Mouse (Mus musculus) hindbrain, embryonic 13.5 days (tissue): ENCODE measurements at regions not wholly inside any gene's neighbourhood (a gene's known extent, or its start where the extent isn't known, plus 50 kb on each side); places are given as distances from the start of the nearest gene placed in this dataset.
"Not testable (repeated sequence)": the region's sequence is repeated elsewhere in the genome, so short reads cannot be mapped to it uniquely, and the experiment has no call there.

ENCODE experiments used
- ATAC-seq: fragments of 200-750 bp; cut with Nextera tagmentation; 2 replicates; pipeline ENCODE4 v1.8.0; 2017; ENCODE audit warnings: moderate TSS enrichment; ENCODE audit not compliant: low FRiP score
- H3K27ac ChIP-seq: fragments of 300-500 bp; sonication (generic); 2 replicates; pipeline ENCODE4 v1.5.1; 2015; ENCODE audit warnings: inconsistent platforms, mild to moderate bottlenecking, moderate library complexity
- H3K27me3 ChIP-seq: fragments of 300-500 bp; sonication (generic); 2 replicates; pipeline ENCODE4 v1.6.1; 2015; ENCODE audit warnings: mild to moderate bottlenecking, inconsistent platforms
- H3K36me3 ChIP-seq: fragments of 300-500 bp; sonication (generic); 2 replicates; pipeline ENCODE4 v1.6.1; 2015; ENCODE audit warnings: mild to moderate bottlenecking, inconsistent platforms
- H3K4me1 ChIP-seq: fragments of 300-500 bp; sonication (generic); replicated peaks from 2 replicates; pipeline ENCODE4 v1.6.1; 2015; ENCODE audit warnings: inconsistent platforms
- H3K4me2 ChIP-seq: fragments of 300-500 bp; sonication (generic); 2 replicates; pipeline ENCODE4 v1.6.1; 2015; ENCODE audit warnings: inconsistent platforms, mild to moderate bottlenecking, moderate library complexity
- H3K4me3 ChIP-seq: fragments of 300-500 bp; sonication (generic); 2 replicates; pipeline ENCODE4 v1.5.1; 2015; ENCODE audit warnings: mild to moderate bottlenecking, inconsistent platforms
- H3K9ac ChIP-seq: fragments of 300-500 bp; sonication (generic); 2 replicates; pipeline ENCODE4 v1.6.1; 2015; ENCODE audit warnings: mild to moderate bottlenecking, inconsistent platforms
- H3K9me3 ChIP-seq: fragments of 300-500 bp; sonication (generic); 2 replicates; pipeline ENCODE4 v1.6.1; 2016; ENCODE audit warnings: inconsistent platforms
- WGBS: fragments of 180-500 bp; shearing (Covaris S2); methylation state at CpG from one replicate; pipeline ENCODE4 v1.1.7; 2015; 5-methylcytosine and 5-hydroxymethylcytosine counted together

DNA sequence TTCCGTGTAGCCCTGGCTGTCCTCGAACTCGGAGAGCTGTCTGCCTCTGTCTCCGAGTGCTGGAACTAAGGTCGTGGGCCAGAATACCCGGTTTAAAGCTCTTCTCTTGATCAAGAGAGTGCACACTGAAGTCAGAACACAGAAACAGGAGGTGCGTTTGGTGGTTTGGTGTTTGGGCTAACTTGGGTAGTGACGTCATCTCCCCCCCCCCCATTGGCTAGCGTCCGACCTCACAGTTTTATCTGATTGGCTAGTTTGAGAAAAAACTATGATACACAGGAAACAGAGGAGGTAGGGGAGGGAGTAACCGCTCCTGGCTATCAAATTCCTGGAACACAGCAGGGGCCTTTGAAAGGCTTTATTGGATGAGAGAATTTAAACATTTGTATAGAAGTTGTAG lies 60.2 kb upstream of the Pim1 start:
- H3K4me1 ChIP-seq, result peaks cover 17% of the 10 kb centered on the region; the same call in 1 of the 2 replicates
- H3K27ac ChIP-seq, result no peak overlapping the region
- H3K4me2 ChIP-seq, result no peak overlapping the region
- no peak for ATAC-seq
- H3K9ac ChIP-seq, result no peak overlapping the region
- H3K9me3 ChIP-seq, result no peaks in the 10 kb centered on the region
- H3K27me3 ChIP-seq, result no peaks in the 10 kb centered on the region
- H3K36me3 ChIP-seq, result no peaks in the 10 kb centered on the region
- no peak overlapping the region for H3K4me3 ChIP-seq
- 89% methylated on average over 11 of the region's 11 CpGs for WGBS

DNA sequence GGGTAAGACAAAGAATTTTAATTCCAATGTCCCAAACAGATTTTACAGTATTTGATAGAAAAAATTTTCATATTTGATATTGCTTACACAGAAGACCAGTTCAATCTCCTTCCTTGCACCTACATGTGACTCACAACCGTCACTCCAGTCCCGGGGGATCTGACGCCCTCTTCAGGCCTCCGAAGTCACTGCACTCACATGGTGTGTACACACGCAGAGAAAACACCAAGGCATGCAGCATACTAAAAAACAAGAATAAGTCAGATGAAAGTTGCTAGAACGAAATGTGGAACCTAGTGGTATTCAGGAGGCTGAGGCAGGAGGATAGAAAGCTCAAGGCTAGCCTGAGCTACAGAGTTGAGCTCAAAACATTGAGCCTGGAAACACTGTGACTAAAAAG lies 59.7 kb upstream of the Pim1 start:
- H3K4me1 ChIP-seq, result peaks cover 17% of the 10 kb centered on the region; the same call in 1 of the 2 replicates
- H3K36me3 ChIP-seq, result no peaks in the 10 kb centered on the region
- H3K4me2 ChIP-seq, result no peak overlapping the region
- no peaks in the 10 kb centered on the region for H3K27me3 ChIP-seq
- 96% methylated on average over 6 of the region's 6 CpGs for WGBS
- H3K9me3 ChIP-seq, result no peaks in the 10 kb centered on the region
- H3K27ac ChIP-seq, result no peak overlapping the region
- ATAC-seq, result no peak
- no peak overlapping the region for H3K9ac ChIP-seq
- H3K4me3 ChIP-seq, result no peak overlapping the region

DNA sequence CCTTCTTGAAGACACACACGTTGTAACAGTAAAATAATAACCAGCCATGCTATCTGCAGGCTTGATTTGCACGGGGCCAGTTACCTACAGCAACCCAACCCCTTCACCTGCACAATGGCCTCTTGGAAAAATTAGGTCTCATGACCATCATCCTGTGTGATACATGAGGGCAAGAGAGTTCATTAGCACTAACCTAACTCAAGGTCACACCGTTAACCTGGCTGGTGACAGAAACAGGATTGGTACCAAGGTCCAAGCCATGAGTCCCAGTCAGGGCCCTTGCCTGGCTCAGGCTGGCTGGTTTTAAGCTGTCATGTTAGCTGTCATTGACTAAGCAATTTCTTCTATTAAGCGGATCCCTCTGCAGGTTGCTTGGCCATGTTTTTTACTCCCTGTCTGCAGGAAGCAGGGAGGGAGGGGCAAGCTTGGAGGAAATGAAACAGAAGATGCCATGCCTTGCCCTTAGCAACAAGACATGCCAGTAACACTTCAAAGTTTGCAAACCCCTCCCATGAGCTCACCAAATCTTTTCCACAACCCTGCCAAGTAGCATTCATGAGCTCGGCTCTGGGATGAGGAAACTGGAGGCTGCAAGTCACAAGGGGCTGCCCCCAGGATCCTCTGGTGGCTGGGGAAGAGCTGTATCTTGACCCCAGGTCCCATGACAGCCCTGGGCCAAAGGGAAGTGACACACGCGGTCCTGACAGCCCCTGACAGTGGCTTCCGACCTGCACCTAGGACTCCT lies 58.8 kb upstream of the Pim1 start:
- no peak for ATAC-seq
- peaks cover 19% of the 10 kb centered on the region for H3K4me1 ChIP-seq

DNA sequence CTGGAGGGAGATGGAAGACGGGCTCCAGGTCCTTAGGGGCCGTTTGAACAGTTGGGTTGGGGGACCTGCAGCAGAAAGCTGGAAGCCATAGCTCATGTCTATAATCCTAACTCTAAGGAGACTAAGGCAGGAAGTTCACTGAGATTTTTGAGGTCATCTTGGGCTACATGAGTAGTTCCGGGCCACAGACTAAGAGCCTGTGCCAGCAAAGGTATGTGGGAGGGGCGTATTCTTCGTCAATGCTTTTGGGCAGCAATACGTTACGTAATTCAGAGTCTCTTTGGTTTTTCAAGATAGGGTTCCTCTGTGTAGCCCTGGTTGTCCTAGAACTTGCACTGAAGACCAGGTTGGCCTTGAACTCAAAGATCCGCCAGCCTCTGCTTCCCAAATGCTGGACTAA lies 57.9 kb upstream of the Pim1 start:
- ATAC-seq, result no peak
- no peaks in the 10 kb centered on the region for H3K27me3 ChIP-seq
- H3K9me3 ChIP-seq, result no peaks in the 10 kb centered on the region
- H3K9ac ChIP-seq, result no peak overlapping the region
- 95% methylated on average over 8 of the region's 8 CpGs for WGBS
- no peak overlapping the region for H3K27ac ChIP-seq
- no peak overlapping the region for H3K4me3 ChIP-seq
- H3K4me2 ChIP-seq, result no peak overlapping the region
- H3K36me3 ChIP-seq, result no peaks in the 10 kb centered on the region
- peaks cover 29% of the 10 kb centered on the region for H3K4me1 ChIP-seq

More for the DNA sequence above, 58.8 kb upstream of the Pim1 start:
- Histone ChIP-seq H3K27ac (no peak overlapping the region), H3K9ac (no peak overlapping the region), H3K9me3 (no peaks in the 10 kb centered on the region), H3K27me3 (no peaks in the 10 kb centered on the region), H3K4me2 (no peak overlapping the region), H3K4me3 (no peak overlapping the region), H3K36me3 (no peaks in the 10 kb centered on the region)
- 65% methylated on average over 8 of the region's 8 CpGs for WGBS

DNA sequence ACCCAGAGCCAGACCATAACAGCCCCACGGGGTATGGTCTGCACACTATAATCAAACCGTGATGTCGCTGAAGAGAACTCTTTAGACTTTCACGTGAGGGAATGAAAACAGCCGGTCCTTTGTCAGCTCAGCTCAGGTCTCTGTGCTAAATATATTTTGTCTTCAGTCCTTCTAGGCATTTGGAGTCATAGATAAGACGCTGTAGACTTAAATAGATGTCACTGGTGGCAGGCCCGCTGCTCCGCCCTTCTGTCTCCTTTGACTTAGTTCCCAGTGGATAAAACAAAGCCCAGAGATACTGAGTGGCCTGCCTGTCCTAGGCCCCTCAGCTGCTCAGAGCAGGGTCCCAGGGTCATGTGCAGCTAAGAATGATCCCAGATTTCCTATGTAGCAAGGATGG lies 57.2 kb upstream of the Pim1 start:
- H3K4me1 ChIP-seq, result peaks cover 32% of the 10 kb centered on the region
- no peak overlapping the region for H3K9ac ChIP-seq
- H3K27me3 ChIP-seq, result no peaks in the 10 kb centered on the region
- no peak overlapping the region for H3K27ac ChIP-seq
- no peak for ATAC-seq
- no peaks in the 10 kb centered on the region for H3K9me3 ChIP-seq
- WGBS, result 75% methylated on average over 8 of the region's 8 CpGs
- no peaks in the 10 kb centered on the region for H3K36me3 ChIP-seq
- no peak overlapping the region for H3K4me3 ChIP-seq
- no peak overlapping the region for H3K4me2 ChIP-seq

DNA sequence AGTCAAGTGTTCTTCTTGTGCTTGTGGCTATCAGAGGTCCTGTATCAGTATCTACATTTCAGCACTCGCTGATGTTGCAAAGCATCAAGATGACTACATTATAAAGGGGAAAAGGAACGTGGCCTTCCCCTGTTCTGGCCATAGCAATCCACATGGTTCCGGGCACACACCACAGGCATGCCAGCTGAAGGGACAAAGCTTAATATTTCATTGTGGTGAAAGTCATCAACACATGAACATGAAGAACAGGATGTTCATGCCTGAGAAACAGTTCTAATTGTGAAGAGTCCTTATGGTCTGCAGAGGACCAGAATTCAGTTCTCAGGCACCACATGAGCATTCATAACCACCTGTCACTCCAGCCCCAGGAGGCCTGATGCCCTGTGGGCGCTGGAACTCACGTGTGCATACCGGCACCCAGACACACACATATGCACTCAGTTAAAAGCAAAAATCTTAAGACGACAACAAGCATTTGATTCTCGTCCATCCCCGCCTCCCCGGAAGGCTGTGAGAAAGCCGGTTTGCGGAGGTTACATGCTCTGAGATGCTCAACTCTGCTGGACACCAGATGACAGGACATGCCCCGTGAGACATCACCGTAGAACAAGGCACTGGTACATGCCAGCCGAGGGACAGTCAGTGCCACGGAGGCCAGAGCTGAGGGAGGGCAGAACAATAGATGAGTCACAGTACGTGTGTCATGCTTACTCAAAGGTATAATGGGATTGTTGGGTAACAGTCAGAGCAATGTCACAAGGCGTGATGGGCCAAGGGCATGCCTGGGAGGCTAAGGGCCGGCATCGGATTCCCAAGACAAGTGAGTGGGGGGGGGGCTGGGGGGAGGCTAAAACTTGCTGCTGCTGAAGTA lies 56.2 kb upstream of the Pim1 start:
- no peak for ATAC-seq
- H3K4me1 ChIP-seq, result peaks cover 37% of the 10 kb centered on the region
- H3K36me3 ChIP-seq, result no peaks in the 10 kb centered on the region
- H3K9me3 ChIP-seq, result no peaks in the 10 kb centered on the region
- 62% methylated on average over 20 of the region's 20 CpGs for WGBS
- no peak overlapping the region for H3K4me2 ChIP-seq
- no peaks in the 10 kb centered on the region for H3K27me3 ChIP-seq
- H3K9ac ChIP-seq, result no peak overlapping the region
- no peak overlapping the region for H3K27ac ChIP-seq
- H3K4me3 ChIP-seq, result no peak overlapping the region

DNA sequence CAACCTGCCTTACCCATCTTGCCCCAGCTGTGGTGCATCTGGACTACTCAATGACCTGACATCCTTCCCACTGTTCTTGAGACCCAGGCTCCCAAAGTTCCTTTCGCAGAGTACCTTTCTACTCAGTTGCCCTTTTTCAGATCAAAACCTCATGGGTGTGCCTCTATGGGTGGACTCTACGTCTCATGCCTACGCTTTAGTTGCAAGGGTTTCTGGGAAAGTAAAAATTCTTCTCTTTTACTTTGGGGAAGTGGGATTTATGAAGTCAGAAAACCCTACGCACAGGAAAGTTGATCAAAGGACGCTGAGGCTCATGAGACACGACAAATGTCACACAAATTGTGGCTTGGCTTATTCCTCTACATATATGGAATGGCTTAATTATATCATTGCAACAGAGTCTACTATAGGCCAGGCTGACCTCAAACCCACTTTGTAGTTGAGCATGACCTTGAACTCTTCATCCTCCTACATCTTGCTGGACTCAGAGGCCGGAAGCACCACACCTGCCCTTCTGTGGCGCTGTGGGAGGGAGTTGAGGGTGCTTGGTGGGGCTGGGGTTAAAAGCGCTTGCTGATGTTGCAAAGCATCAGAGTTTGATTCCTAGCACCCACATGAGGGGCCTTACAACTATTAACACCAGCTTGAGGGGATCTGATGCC lies 55.1 kb upstream of the Pim1 start:
- no peak overlapping the region for H3K27ac ChIP-seq
- ATAC-seq, result no peak
- WGBS, result 96% methylated on average over 9 of the region's 9 CpGs
- H3K27me3 ChIP-seq, result no peaks in the 10 kb centered on the region
- H3K4me1 ChIP-seq, result peaks cover 39% of the 10 kb centered on the region
- no peak overlapping the region for H3K4me2 ChIP-seq
- H3K4me3 ChIP-seq, result no peak overlapping the region
- no peaks in the 10 kb centered on the region for H3K9me3 ChIP-seq
- H3K36me3 ChIP-seq, result no peaks in the 10 kb centered on the region
- H3K9ac ChIP-seq, result no peak overlapping the region

DNA sequence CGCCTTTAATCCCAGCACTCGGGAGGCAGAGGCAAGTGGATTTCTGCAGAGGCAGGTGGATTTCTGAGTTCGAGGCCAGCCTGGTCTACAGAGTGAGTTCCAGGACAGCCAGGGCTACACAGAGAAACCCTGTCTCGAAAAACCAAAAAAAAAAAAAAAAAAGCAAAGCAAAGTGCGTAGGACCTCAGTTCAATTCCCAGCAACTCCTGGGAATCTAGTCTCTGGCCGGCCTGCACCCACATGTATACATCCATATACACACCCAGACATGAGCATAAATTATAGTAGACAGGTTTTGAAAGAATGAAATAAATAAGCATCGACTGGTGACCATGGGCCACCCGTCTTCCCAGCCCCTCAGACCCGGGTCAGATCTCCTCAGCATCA lies 54.1 kb upstream of the Pim1 start:
- H3K9me3 ChIP-seq, H3K27me3 ChIP-seq, H3K4me3 ChIP-seq, ATAC-seq, H3K36me3 ChIP-seq: not testable (repeated sequence)
- H3K4me1 ChIP-seq, result peaks cover 40% of the 10 kb centered on the region
- H3K27ac ChIP-seq, result peak overlapping the region; percentile 91
- peak overlapping the region; percentile 64; the same call in 1 of the 2 replicates for H3K9ac ChIP-seq
- H3K4me2 ChIP-seq, result peak overlapping the region; percentile 52
- WGBS, result 66% methylated on average over 9 of the region's 9 CpGs

DNA sequence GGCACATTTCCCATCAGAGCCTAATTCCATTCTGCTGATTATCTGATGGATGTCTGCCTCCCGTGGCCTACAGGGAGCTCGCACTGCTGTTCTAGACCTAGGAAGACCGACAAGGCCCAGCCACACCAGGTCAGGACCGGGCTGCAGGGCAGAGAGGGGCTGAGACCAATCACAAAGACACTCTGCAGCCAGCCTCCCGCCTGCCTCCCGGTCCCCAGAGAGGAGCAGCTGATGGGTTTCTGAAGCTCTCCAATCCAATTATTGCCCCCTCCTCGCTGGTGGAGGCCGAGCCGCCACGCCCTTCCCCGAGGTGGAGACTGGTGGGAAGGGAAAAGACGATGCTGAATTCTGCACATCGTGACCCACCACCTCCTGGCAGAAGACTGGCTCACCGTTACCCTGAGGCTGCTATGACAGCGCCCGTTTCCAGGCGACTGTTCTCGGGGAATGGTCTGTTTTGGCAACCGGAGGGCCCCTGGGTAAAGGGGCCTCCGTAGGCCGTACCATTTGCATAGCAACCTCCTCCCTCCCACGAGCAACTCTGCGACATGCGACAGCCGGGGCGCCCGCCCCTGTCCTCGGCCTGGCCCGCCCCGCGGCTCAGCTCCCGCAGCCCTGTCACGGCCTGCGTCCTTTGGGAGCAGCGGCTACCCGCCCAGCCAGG lies 53.5 kb upstream of the Pim1 start:
- Histone ChIP-seq H3K4me2 (peak overlapping the region; percentile 52), H3K27ac (peak overlapping the region; percentile 91), H3K4me1 (peaks cover 35% of the 10 kb centered on the region), H3K9ac (peak overlapping the region; percentile 64), H3K36me3 (no peaks in the 10 kb centered on the region), H3K27me3 (no peaks in the 10 kb centered on the region), H3K4me3 (peak overlapping the region; percentile 30), H3K9me3 (no peaks in the 10 kb centered on the region)
- peak; percentile 91 for ATAC-seq
- WGBS, result under 1% methylated on average over 31 of the region's 36 CpGs

DNA sequence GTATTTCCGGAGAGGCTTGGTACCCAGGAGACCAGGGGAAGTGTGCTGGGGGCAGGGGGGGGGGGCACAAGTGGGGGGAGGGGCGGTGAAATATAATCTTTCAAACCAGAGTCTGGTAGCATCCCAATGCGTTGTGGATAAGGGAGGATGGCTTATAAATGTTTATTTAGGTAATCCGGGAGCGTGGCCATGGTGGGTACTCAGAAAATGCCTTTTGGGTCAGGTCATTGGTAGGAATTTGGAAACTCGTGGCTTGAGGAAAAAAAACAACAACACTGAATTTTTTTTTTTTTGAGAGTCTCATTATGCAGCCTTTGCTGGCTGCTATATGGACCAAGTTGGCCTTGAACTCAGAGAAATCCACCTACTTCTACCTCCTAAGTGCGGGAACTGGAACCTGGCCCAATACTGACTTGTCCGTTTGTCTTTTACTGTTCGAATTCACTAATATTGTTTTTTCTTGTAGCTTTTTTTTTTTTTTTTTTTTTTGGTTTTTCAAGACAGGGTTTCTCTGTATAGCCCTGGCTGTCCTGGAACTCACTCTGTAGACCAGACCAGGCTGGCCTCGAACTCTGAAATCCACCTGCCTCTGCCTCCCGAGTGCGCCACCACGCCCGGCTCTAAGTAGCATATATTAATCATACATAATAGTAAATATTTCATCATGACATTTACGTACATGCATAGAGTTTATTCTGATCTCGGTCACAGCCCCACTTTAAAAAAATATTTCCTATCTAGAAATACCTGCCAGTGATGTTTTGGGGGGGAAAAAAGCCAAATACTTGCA lies 52.8 kb upstream of the Pim1 start:
- peak overlapping the region; percentile 30 for H3K4me3 ChIP-seq
- H3K9me3 ChIP-seq, result no peaks in the 10 kb centered on the region
- H3K27me3 ChIP-seq, result no peaks in the 10 kb centered on the region
- peak overlapping the region; percentile 91 for H3K27ac ChIP-seq
- peaks cover 33% of the 10 kb centered on the region for H3K4me1 ChIP-seq
- peak overlapping the region; percentile 64 for H3K9ac ChIP-seq
- peak overlapping the region; percentile 52 for H3K4me2 ChIP-seq
- no peaks in the 10 kb centered on the region for H3K36me3 ChIP-seq
- WGBS, result 34% methylated on average over 16 of the region's 16 CpGs
- ATAC-seq, result no peak

DNA sequence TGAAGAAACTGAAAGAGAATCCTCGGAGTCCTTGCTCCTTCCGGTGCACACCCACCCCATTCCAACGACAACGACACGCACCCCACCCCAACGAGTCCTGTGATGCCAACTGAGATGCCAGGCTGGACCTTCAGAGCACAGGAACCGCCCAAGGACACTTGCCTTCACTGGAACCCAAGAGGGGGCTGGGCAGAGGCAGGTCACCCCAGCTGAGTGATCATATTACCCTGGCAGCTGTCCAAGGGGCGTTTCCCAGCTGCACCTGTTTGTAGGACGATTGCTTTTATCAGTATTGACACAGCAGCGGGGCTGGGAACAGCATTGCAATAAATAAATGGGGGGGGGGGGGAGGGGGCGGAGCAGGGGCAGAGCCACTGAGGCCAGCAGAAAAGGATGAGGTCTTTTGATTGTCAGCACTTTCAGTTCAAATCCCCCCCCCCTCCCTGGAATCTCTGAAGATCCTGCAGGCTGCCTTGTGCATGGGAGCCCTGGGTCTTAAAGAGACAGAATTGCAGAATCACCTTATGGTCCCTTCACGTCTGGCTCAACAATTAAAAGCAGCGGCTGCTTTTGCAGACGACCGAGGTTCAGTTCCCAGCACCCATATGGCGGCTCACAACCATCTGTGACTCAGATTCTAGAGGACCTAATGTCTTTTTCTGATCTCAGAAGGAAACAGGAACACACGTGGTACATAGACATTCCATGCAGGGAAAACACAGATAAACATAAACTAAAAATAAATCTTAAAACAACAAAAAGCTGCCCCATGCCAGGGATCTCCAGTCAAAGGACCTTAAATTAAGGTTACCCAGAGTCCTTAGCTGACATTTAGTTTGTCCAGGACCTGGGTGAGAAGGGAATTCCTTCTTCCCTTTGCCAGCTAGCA lies 52.0 kb upstream of the Pim1 start:
- no peak for ATAC-seq
- H3K9ac ChIP-seq, result no peak overlapping the region
- H3K4me3 ChIP-seq, result no peak overlapping the region
- H3K36me3 ChIP-seq, result no peaks in the 10 kb centered on the region
- peaks cover 33% of the 10 kb centered on the region for H3K4me1 ChIP-seq
- no peaks in the 10 kb centered on the region for H3K9me3 ChIP-seq
- H3K27ac ChIP-seq, result peak overlapping the region; percentile 91
- no peaks in the 10 kb centered on the region for H3K27me3 ChIP-seq
- peak overlapping the region; percentile 36 for H3K4me2 ChIP-seq
- 17% methylated on average over 16 of the region's 17 CpGs for WGBS
